Mouse (Mus musculus) small intestine, adult 2 months (tissue): Measurements from ENCODE around the gene Sulf2. TPM values are rescaled to one million over a fixed set of nuclear protein-coding genes. Genes with fewer than 3 reads are reported as not detected.

ENCODE experiments used
- H3K27ac ChIP-seq: fragments of 200-500 bp; 2 replicates; pipeline ENCODE4 v1.5.1; 2012; ENCODE audit warnings: low read depth, low read length, control low read depth, inconsistent platforms; ENCODE audit not compliant: insufficient read depth
- H3K27me3 ChIP-seq: fragments of 200-500 bp; 2 replicates; pipeline ENCODE4 v1.6.1; 2012; ENCODE audit warnings: mild to moderate bottlenecking, moderate library complexity, low read length, inconsistent platforms; ENCODE audit not compliant: control insufficient read depth, insufficient read depth
- H3K36me3 ChIP-seq: fragments of 200-500 bp; 2 replicates; pipeline ENCODE4 v1.6.1; 2012; ENCODE audit warnings: mild to moderate bottlenecking, low read length, control low read depth, inconsistent platforms; ENCODE audit not compliant: control insufficient read depth, insufficient read depth
- H3K4me1 ChIP-seq: fragments of 200-500 bp; 2 replicates; pipeline ENCODE4 v1.6.1; 2012; ENCODE audit warnings: low read length, inconsistent platforms, mixed read lengths; ENCODE audit not compliant: control insufficient read depth, insufficient read depth, insufficient read length
- H3K4me3 ChIP-seq: fragments of 200-500 bp; 2 replicates; pipeline ENCODE4 v1.5.1; 2012; ENCODE audit warnings: low read depth, mild to moderate bottlenecking, control low read depth, inconsistent platforms, low read length, moderate library complexity
- CTCF ChIP-seq: fragments of 200-500 bp; IDR thresholded peaks from 2 replicates; pipeline ENCODE4 v1.5.1; 2012; ENCODE audit warnings: low read depth, mild to moderate bottlenecking, control low read depth, inconsistent platforms, low read length, moderate library complexity, mixed read lengths; ENCODE audit not compliant: insufficient replicate concordance, insufficient read length; ENCODE audit errors: extremely low read depth
- POLR2A ChIP-seq: fragments of 200-500 bp; IDR thresholded peaks from 2 replicates; pipeline ENCODE4 v1.6.1; 2012; ENCODE audit warnings: low read depth, mild to moderate bottlenecking, control low read depth, inconsistent platforms, low read length, moderate library complexity
- WGBS: fragments of 180-500 bp; shearing (Covaris S2); methylation state at CpG from one replicate; pipeline ENCODE4 v1.1.7; 2018; 5-methylcytosine and 5-hydroxymethylcytosine counted together
- polyA plus RNA-seq: library from polyadenylated mRNA; depleted of rRNA; stranded (reverse); fragments of >200 nt; gene quantifications from 2 replicates; pipeline ENCODE4 v1.2.3, GENCODE M21; 2012

The Sulf2 gene
- polyA plus RNA-seq, 1 experiment: 75.6 TPM

- Histone ChIP-seq H3K27ac (peak overlapping the region; percentile 3; the same call in 1 of the 2 replicates), H3K4me3 (no peak overlapping the region), H3K36me3 (peaks cover 7% of the 10 kb centered on the region), H3K4me1 (peaks cover 38% of the 10 kb centered on the region), H3K27me3 (no peaks in the 10 kb centered on the region)
- 90% methylated on average over 15 of the region's 15 CpGs for WGBS
- TF ChIP-seq POLR2A (no peak), CTCF (no peak)
Measured at GRCm38 (mm10) chr2:166128032-166128431, 27.4 kb downstream of the Sulf2 start.

GRCm38 (mm10) chr2:166126343-166126742, 29.1 kb downstream of the Sulf2 start:
- WGBS: 60% methylated on average over 11 of the region's 11 CpGs
- Histone ChIP-seq H3K36me3 (peaks cover 3% of the 10 kb centered on the region; the same call in 1 of the 2 replicates), H3K4me1 (peaks cover 51% of the 10 kb centered on the region), H3K27ac (peak overlapping the region; percentile 62), H3K4me3 (no peak overlapping the region), H3K27me3 (no peaks in the 10 kb centered on the region)
- TF ChIP-seq CTCF (no peak), POLR2A (no peak)

GRCm38 (mm10) chr2:166125492-166126252, 29.8 kb downstream of the Sulf2 start:
- WGBS: 28% methylated on average over 13 of the region's 13 CpGs
- H3K27ac ChIP-seq: peak overlapping the region; percentile 86
- no peaks in the 10 kb centered on the region for H3K36me3 ChIP-seq
- no peaks in the 10 kb centered on the region for H3K27me3 ChIP-seq
- no peak for TF ChIP-seq POLR2A
- peak overlapping the region; percentile 5; the same call in 1 of the 2 replicates for H3K4me3 ChIP-seq
- peaks cover 52% of the 10 kb centered on the region for H3K4me1 ChIP-seq

GRCm38 (mm10) chr2:166125033-166125432, 30.4 kb downstream of the Sulf2 start:
- WGBS: 20% methylated on average over 2 of the region's 2 CpGs
- no peak overlapping the region for H3K4me3 ChIP-seq
- H3K27ac ChIP-seq: peak overlapping the region; percentile 1; the same call in 1 of the 2 replicates
- H3K4me1 ChIP-seq: peaks cover 52% of the 10 kb centered on the region
- no peaks in the 10 kb centered on the region for H3K36me3 ChIP-seq
- TF ChIP-seq POLR2A (no peak), CTCF (no peak)
- H3K27me3 ChIP-seq: no peaks in the 10 kb centered on the region

- H3K27me3 ChIP-seq: no peaks in the 10 kb centered on the region
- no peak for TF ChIP-seq CTCF
- no peak for TF ChIP-seq POLR2A
- H3K27ac ChIP-seq: peak overlapping the region; percentile 87
- no peaks in the 10 kb centered on the region for H3K36me3 ChIP-seq
- H3K4me1 ChIP-seq: peaks cover 47% of the 10 kb centered on the region
- 35% methylated on average over 6 of the region's 6 CpGs for WGBS
- no peak overlapping the region for H3K4me3 ChIP-seq
Measured at GRCm38 (mm10) chr2:166122781-166123180, 32.7 kb downstream of the Sulf2 start.

GRCm38 (mm10) chr2:166121681-166122355, 33.6 kb downstream of the Sulf2 start:
- Histone ChIP-seq H3K4me3 (no peak overlapping the region), H3K4me1 (peaks cover 43% of the 10 kb centered on the region), H3K27me3 (no peaks in the 10 kb centered on the region), H3K27ac (peak overlapping the region; percentile 87), H3K36me3 (peaks cover 1% of the 10 kb centered on the region; the same call in 1 of the 2 replicates)
- TF ChIP-seq POLR2A (no peak), CTCF (no peak)
- WGBS: 38% methylated on average over 14 of the region's 14 CpGs

- TF ChIP-seq POLR2A (no peak), CTCF (no peak)
- H3K27ac ChIP-seq: no peak overlapping the region
- 79% methylated on average over 2 of the region's 2 CpGs for WGBS
- no peak overlapping the region for H3K4me3 ChIP-seq
- peaks cover 30% of the 10 kb centered on the region; the same call in 1 of the 2 replicates for H3K4me1 ChIP-seq
- H3K36me3 ChIP-seq: peaks cover 15% of the 10 kb centered on the region
- no peaks in the 10 kb centered on the region for H3K27me3 ChIP-seq
Measured at GRCm38 (mm10) chr2:166119992-166120391, 35.5 kb downstream of the Sulf2 start.
